Mouse (Mus musculus) splenic B cell, adult 2 months (primary cell): ENCODE measurements around the gene Bhlha15.
A peak's percentile ranks its signal among the peaks of the same experiment; 100 is the strongest.

Experiments
- DNase-seq: peaks from one replicate; pipeline ENCODE4 v3.0.0-alpha.2; 2011; ENCODE audit warnings: low read depth, low spot score
- H3K27me3 ChIP-seq: 2 replicates; pipeline ENCODE4 v1.6.1; 2012; ENCODE audit warnings: mild to moderate bottlenecking, low read length, moderate library complexity, mixed read lengths; ENCODE audit not compliant: control insufficient read depth, poor library complexity, insufficient read depth, severe bottlenecking
- H3K36me3 ChIP-seq: 2 replicates; pipeline ENCODE4 v1.6.1; 2012; ENCODE audit warnings: mild to moderate bottlenecking, low read length, moderate library complexity, mixed read lengths; ENCODE audit not compliant: control insufficient read depth, poor library complexity, insufficient read depth, severe bottlenecking

The Bhlha15 gene

DNA sequence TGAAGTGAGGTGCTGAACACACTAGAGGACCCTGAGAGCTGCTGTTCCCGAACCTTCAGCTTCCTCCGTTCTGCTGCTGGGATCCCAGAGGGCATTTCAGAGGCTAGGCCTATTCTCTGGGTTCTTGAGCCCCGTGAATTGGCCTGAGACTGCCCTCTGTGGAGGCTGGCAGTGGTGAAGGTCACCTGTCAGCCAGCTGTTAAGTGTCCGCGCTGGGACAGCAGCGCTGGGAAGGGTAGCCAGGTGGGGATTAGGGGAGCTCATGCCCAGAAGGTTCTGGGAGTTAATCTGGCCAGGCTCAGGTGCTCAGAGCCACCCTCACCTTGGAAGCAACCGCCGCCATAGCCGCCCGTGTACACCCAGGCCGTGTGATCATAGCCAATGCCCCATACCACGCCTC is 14.2 kb downstream of the Bhlha15 start:
- H3K36me3 ChIP-seq = peaks cover 14% of the 10 kb centered on the region
- no peak for DNase-seq
- H3K27me3 ChIP-seq = no peaks in the 10 kb centered on the region

DNA sequence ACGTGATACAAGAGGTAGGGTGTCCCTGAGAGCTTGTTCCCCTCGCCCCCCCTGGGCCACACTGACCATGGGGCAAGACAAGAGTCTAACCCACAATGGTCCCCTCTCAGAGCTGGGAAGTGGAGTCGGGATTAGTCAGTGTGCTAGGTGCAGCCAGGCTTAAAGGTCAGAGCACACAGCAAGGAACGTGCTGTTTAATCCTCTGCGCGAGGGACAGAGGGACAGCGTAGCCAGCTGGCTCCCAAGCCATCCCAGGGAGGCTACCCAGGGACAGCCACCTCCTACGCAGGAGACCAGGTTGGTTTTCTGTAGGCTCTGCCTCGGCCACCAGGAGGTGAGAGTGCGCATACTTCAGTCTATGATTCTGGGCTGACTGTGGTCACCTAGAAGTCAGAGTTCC is 14.8 kb downstream of the Bhlha15 start:
- DNase-seq = no peak
- H3K27me3 ChIP-seq = no peaks in the 10 kb centered on the region
- peaks cover 14% of the 10 kb centered on the region for H3K36me3 ChIP-seq

DNA sequence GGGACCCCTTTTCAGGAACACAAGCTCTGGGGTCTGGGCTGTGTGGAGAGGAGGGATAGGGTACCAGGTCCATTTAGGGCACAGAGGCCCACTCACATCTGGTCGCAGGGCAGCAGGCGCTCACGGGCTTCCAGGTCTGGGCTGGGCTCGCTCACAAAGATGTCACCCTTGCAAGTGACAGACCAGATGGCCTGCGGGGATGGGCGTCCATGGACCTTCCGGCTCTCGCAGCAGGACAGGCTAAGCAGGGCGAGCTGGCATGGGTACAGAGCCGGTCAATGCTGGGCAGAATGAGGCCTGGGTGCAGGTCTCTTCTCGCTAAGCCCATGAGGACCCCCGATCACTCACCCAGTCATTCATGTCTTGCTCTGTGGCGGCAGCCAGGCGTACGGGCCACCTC is 16.0 kb downstream of the Bhlha15 start:
- DNase-seq = no peak
- Histone ChIP-seq H3K36me3 (peaks cover 14% of the 10 kb centered on the region), H3K27me3 (no peaks in the 10 kb centered on the region)

DNA sequence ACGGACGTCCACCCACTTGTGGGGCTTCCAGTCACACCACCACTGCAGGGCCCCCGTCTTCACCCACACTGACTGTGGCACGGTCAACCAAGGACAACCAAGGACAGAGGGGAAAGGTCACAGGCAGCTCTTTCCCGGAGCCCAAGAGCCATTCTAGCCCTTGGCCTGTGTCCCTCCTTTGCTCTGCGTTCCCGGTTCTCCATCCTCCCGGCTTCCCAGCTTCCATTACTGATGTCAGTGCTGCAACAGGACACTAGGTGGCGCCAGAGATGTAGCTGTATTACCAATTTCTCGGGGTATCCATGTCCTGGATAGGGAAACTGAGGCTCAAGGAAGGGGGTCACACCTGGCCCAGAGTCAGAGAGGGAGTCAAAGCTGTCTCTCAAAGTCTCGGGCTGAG is 17.4 kb downstream of the Bhlha15 start:
- DNase-seq = peak; percentile 57
- Histone ChIP-seq H3K27me3 (no peaks in the 10 kb centered on the region), H3K36me3 (peaks cover 12% of the 10 kb centered on the region)

DNA sequence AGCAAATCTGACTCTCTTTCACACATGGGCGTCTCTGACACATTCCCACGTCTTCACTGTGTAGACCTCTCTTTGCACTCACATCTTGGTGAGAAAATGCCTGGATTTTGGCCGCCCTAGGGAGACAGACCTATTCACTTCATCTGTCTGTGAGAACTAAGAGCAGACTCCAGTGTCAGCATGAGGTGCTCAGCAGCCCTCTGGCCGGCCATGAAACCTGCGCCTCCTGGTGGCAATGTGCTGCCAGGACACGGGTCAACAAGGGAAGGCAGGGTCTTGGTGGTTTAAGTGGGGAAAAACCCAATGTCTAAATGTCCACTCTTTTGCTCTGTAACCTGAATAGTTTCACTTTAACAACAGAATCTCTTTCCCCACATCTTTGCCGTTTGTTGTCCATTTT is 24.4 kb downstream of the Bhlha15 start:
- H3K36me3 ChIP-seq = peaks cover 1% of the 10 kb centered on the region
- no peaks in the 10 kb centered on the region for H3K27me3 ChIP-seq
- peak; percentile 75 for DNase-seq

DNA sequence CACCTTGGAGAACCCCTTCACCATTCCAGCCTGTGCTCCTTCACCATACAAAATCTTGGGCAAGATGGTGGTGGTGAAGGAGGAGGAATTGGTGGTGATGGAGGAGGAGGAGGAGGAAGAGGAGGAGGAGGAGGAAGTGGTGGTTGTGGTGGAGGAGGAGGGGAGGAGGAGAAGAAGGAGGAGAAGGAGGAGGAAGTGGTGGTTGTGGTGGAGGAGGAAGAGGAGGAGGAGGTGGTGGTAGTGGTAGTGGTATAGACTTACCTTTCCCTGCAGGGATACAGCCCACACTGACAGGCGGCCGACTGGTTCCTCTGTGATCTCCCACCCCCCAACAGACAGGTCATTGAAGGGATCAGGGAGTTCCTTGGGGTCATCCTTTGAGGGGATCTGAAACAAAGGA is 25.9 kb downstream of the Bhlha15 start:
- DNase-seq = no peak
- Histone ChIP-seq H3K27me3 (no peaks in the 10 kb centered on the region), H3K36me3 (peaks cover 1% of the 10 kb centered on the region; the same call in 1 of the 2 replicates)

DNA sequence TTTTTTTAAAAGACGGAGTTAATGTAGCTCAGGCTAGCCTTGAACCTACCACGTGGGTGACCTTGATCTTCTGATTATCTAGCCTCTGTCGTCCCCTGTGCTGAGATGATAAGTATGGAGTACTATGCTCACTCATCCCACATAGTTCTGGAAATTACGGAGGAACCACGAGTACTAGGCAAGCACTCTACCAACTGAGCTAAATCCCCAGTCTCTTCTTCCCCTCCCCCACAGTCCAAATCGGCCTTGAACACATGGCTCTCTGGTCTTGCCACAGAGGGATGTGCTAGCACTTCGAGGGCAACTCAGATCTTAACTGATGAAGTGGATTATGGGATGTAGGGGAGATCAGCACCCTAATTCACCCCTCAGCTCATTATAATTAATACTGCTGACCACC is 28.0 kb downstream of the Bhlha15 start:
- Histone ChIP-seq H3K36me3 (peaks cover 1% of the 10 kb centered on the region; the same call in 1 of the 2 replicates), H3K27me3 (no peaks in the 10 kb centered on the region)
- DNase-seq = no peak

DNA sequence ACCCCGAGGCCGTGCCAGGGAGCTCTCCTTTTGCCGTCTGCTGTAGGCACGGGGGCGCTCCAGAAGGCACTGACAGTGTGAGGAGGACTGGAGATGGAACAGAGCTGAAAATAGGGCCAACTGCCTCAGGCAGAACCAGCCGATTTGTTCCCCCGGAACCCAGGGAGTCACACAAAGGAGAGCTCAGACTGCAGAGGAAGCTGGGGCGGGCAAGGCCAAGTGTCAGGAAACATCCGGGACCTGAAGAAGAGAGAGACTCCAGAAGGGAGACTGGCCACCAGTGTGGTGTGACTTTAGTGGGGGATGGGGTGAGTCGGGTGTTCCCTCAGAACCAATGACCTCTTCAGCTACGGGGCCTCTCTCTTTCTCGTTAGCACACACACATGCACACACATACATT is 29.2 kb downstream of the Bhlha15 start:
- no peak for DNase-seq
- Histone ChIP-seq H3K27me3 (0 out of 2 replicates have a peak, but pooled peaks cover 2% of the 10 kb centered on the region), H3K36me3 (peaks cover 1% of the 10 kb centered on the region; the same call in 1 of the 2 replicates)

DNA sequence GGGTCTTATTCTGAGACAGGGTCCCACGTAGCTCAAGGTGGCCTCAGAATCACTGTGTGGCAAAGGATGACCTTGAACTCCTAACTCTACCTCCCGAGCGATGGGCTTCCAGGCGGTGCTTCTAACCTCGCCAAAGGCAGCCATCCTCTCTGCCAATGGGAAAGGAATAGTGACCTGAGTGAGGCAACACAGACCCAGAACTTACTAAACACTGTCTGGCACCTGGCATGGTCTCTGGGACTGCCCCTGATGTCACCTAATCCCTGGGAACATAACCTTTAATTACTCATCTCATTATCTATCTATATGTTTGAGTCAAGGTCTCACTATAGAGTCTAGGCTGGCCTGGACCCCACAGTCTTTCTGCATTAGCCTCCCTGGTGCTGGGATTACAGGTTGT is 29.9 kb downstream of the Bhlha15 start:
- DNase-seq = no peak
- peaks cover 1% of the 10 kb centered on the region; the same call in 1 of the 2 replicates for H3K36me3 ChIP-seq
- 0 out of 2 replicates have a peak, but pooled peaks cover 2% of the 10 kb centered on the region for H3K27me3 ChIP-seq

DNA sequence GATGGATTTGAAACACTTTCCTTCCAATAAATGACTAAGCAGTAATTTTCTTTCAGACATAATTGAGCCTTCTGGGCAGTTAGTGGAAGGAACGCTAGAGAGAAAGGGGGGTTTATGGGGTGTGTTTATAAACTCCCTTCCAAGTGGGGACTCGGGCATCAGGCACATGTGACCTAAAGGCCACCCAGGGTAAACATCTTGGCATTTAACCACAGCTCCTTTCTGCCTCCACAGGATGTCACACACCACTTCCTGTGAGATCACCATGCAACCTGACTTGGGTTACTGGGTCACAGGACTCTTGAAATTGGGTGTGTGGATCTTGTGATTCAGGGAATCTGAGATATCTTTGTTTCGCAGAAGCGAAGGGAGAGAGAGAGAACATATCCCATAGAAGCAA is 31.2 kb downstream of the Bhlha15 start:
- Histone ChIP-seq H3K27me3 (0 out of 2 replicates have a peak, but pooled peaks cover 2% of the 10 kb centered on the region), H3K36me3 (no peaks in the 10 kb centered on the region)
- DNase-seq = peak; percentile 86

DNA sequence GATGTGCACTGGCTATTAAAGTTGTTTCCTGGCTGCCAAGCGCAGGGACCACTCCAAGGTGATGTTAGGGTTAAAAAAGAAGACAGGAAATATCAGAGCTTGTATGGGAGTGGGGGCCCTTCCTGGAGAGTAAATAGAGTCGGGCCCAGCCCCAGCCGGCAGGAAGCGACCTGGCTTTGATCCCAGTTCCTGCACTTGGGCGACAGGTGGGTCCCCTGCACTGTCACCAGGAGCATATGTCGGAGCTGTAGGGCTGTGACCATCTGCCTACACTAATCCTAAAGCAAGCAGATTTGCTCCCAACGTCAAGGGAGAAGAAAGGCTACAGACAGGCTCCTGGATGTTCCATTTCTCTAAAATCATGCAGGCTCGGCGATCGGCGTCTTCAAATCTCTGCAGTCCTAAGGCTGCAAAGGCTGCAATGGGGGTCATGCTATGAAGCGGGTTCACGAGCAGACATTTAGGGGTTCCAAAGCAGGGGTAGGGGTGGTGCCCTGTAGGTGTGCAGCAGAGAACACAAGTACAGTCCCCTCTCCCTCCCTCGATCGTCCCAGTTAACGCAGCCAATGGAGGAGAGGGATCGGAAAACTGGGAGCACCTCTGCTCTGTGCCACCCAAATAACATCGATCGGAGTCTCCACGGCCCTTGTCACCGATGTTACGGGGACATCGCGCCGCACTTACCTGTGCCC is 32.9 kb downstream of the Bhlha15 start:
- no peak for DNase-seq
- Histone ChIP-seq H3K36me3 (no peaks in the 10 kb centered on the region), H3K27me3 (0 out of 2 replicates have a peak, but pooled peaks cover 2% of the 10 kb centered on the region)

DNA sequence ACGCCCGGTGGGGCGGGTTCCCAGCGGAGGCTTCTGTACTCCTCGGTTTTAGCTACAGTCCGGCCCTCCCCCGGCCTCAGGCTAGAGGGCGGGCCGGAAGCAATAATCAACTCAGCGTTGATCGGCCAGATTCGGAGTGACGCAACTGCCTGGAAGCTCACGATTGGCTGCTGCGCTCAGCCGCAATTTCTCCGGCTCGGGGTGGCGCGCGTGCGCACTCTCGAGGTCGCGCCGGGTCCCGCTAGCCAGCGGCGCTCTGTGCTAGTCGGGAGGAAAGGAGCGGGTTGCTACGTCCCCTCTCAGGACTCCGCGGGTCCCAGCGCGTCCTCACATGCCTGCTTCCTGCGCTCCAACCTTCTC is 33.4 kb downstream of the Bhlha15 start, which contains the start of gene Tecpr1:
TSS of gene Tecpr1 (minus strand) at position 113 of the 360 bp plus-strand sequence.
- H3K36me3 ChIP-seq = no peaks in the 10 kb centered on the region
- H3K27me3 ChIP-seq = 0 out of 2 replicates have a peak, but pooled peaks cover 2% of the 10 kb centered on the region
- peak; percentile 96 for DNase-seq

DNA sequence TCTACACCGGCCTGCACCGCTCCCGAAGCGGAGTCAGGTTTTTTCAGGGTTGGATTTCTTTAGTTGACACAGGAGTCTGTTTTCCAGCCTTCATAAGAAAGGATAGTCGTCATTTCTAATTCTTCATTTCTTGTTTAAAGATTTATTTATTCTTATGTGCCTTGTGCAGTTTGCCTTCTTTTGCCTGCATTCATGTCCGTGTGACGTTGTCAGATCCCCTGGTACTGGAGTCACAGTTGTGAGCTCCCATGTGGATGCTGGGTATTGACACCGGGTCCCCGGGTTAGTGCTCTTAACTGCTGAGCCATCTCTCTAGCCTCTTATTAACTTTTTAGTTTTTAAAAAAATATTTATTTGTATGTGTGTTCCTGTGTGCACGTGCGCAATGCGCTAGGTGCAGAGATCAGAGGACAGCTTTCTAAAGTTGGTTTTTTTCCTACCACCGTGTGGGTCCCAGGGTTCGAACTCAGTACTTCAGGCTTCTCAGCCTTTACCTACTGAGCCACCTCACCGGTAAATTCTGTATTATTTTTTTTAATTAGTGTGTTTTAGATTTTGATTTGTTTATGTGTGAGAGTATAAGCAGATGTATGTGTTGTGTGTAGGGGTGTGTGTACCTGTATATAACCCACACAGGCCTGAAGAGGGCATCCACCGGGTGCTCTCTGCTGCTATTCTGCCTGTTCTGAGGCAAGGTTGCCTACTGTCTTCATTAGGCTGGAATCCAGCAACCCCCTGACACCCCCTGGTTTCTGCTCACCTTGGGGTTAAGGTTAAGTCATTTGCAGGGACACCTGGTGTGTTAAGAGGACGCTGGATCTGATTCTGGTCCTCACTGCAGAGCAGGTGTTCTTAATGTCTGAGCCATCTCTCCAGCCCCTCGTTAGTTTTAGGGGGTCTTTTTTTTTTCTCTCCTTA is 34.1 kb downstream of the Bhlha15 start:
- 0 out of 2 replicates have a peak, but pooled peaks cover 2% of the 10 kb centered on the region for H3K27me3 ChIP-seq
- DNase-seq = peak; percentile 21
- H3K36me3 ChIP-seq = no peaks in the 10 kb centered on the region

DNA sequence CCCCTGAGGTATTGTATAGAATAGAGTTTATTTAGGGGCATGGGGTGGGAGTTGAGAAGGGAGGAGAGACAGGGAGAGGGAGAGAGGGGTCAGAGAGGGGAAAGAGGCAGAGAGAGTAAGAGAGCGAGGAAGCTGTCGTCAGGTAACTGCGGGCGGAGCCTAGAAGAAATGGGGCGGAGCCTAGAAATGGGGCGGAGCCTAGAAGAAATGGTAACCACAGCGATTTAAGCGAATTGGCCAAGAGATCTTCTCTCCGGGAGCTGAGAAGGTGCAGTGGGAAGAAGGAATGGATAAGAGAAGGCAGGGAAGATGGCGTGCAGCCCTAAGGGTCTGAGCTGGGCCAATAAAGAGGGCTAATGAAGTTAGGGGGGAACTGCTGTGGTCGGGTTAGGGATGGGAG is 36.1 kb downstream of the Bhlha15 start:
- Histone ChIP-seq H3K27me3 (0 out of 2 replicates have a peak, but pooled peaks cover 2% of the 10 kb centered on the region), H3K36me3 (no peaks in the 10 kb centered on the region)
- no peak for DNase-seq

DNA sequence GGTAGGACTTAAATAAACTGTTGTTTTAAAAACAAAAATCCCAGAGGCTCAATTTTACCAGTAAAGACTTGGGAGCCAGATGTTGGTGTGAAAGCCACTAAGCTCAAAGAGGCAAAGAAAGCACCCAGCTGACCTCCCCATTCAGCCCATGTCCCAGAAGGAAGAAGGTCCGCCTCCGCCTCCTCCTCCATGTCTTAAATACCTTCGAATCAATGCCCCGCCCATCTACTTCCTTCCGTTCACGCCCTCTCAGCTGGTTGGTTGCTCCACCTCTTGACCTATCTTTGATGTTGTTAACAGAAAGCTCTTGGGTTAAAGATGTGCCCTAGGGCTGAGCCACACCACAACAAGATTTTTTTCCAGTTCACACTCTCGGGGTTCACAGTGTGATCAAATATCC is 40.1 kb downstream of the Bhlha15 start:
- no peaks in the 10 kb centered on the region for H3K36me3 ChIP-seq

More for the DNA sequence above, 40.1 kb downstream of the Bhlha15 start:
- no peak for DNase-seq
- no peaks in the 10 kb centered on the region for H3K27me3 ChIP-seq
